Mouse (Mus musculus) forebrain, embryonic 11.5 days (tissue): ENCODE data around the gene Fbxl14. TPM values are rescaled to one million over a fixed set of nuclear protein-coding genes. Genes with fewer than 3 reads are reported as not detected.

ENCODE experiments used
- ATAC-seq: fragments of 200-750 bp; cut with Nextera tagmentation; replicated peaks from 2 replicates; pipeline ENCODE4 v1.8.0; 2017; ENCODE audit warnings: moderate TSS enrichment; ENCODE audit not compliant: low FRiP score
- DNase-seq: peaks from one replicate; pipeline ENCODE4 v3.0.0-alpha.2; 2017; ENCODE audit warnings: low spot score
- H3K27ac ChIP-seq: fragments of 300-500 bp; sonication (generic); 2 replicates; pipeline ENCODE4 v1.5.1; 2014; ENCODE audit warnings: low read depth, low read length
- H3K27me3 ChIP-seq: fragments of 300-500 bp; sonication (generic); 2 replicates; pipeline ENCODE4 v1.6.1; 2014; ENCODE audit warnings: mild to moderate bottlenecking, low read length, mixed read lengths; ENCODE audit not compliant: control insufficient read depth, insufficient read depth
- H3K36me3 ChIP-seq: fragments of 300-500 bp; sonication (generic); 2 replicates; pipeline ENCODE4 v1.6.1; 2014; ENCODE audit warnings: mild to moderate bottlenecking, low read length, moderate library complexity, mixed read lengths; ENCODE audit not compliant: control insufficient read depth, insufficient read depth
- H3K4me1 ChIP-seq: fragments of 300-500 bp; sonication (generic); replicated peaks from 2 replicates; pipeline ENCODE4 v1.6.1; 2014; ENCODE audit warnings: low read length, mixed read lengths; ENCODE audit not compliant: control insufficient read depth, insufficient read depth
- H3K4me2 ChIP-seq: fragments of 300-500 bp; sonication (generic); 2 replicates; pipeline ENCODE4 v1.6.1; 2014; ENCODE audit warnings: low read depth, mild to moderate bottlenecking, low read length, moderate library complexity, mixed read lengths; ENCODE audit not compliant: severe bottlenecking
- H3K4me3 ChIP-seq: fragments of 300-500 bp; sonication (generic); 2 replicates; pipeline ENCODE4 v1.5.1; 2014; ENCODE audit warnings: low read depth, low read length
- H3K9ac ChIP-seq: fragments of 300-500 bp; sonication (generic); 2 replicates; pipeline ENCODE4 v1.6.1; 2014; ENCODE audit warnings: low read length
- H3K9me3 ChIP-seq: fragments of 300-500 bp; sonication (generic); 2 replicates; pipeline ENCODE4 v1.6.1; 2016; ENCODE audit warnings: low read length, mixed read lengths; ENCODE audit not compliant: control insufficient read depth
- WGBS: fragments of 180-500 bp; shearing (Covaris S2); extraction: QIAGEN DNeasy Blood & Tissue Kit; methylation state at CpG from one replicate; pipeline ENCODE4 v1.1.7; 2014; 5-methylcytosine and 5-hydroxymethylcytosine counted together
- polyA plus RNA-seq: library from polyadenylated mRNA; unstranded; fragments of >200 nt; fragmentation: Nextera tagmentation; extraction: Ambion mirVana; gene quantifications from 2 replicates; pipeline ENCODE4 v1.2.1, GENCODE M21; 2014

Fbxl14 gene
- polyA plus RNA-seq, 1 experiment from 2014 or later: 5.6 TPM

DNA sequence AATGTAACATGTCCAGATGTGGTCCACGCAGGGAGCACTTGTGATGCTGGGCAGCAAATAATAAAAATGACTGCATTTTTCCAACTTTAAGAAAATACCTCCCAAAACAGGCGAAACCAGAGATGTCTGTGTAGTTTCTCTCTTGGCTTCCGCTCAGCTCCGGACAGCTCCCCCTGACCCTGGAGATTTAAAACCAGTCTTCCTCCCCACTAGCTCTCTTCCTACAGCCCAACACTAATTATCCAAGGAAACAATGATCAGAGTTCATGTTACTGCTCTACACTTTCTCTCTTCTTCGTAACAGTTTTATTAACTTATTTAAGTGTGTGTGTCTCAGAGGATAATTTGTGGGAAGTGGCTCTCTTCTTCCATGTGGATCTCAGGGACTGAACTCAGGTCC, 19.1 kb upstream of the Fbxl14 start:
- ATAC-seq: no peak
- no peaks in the 10 kb centered on the region for H3K27me3 ChIP-seq

DNA sequence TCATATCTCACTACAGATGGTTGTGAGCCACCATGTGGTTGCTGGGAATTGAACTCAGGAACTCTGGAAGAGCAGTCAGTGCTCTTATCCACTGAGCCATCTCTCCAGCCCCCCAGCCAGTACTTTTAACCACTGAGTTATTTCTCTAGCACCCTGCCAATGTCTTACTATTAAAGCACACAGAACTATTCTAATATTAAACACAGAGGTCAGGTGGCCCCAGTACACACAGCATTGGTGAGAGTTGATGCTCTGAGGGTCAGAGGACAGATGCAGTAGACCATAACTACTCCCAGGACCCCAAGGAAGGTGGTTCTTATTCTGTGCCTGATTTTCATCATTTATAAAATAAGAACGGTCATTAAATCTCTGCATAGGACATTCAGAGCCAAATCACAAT, 13.3 kb upstream of the Fbxl14 start:
- Histone ChIP-seq H3K4me1 (no peaks in the 10 kb centered on the region), H3K36me3 (no peaks in the 10 kb centered on the region), H3K9me3 (no peaks in the 10 kb centered on the region), H3K4me3 (no peak overlapping the region), H3K27ac (no peak overlapping the region), H3K4me2 (no peak overlapping the region), H3K9ac (no peak overlapping the region), H3K27me3 (no peaks in the 10 kb centered on the region)
- DNase-seq: no peak
- WGBS: 100% methylated on average over 1 of the region's 1 CpGs
- ATAC-seq: no peak

More for the DNA sequence above, 19.1 kb upstream of the Fbxl14 start:
- no peaks in the 10 kb centered on the region for H3K4me1 ChIP-seq
- H3K27ac ChIP-seq: no peak overlapping the region
- H3K36me3 ChIP-seq: no peaks in the 10 kb centered on the region
- no peaks in the 10 kb centered on the region for H3K9me3 ChIP-seq
- no peak overlapping the region for H3K9ac ChIP-seq
- whole genome bisulfite sequencing: 90% methylated on average over 5 of the region's 5 CpGs
- no peak overlapping the region for H3K4me3 ChIP-seq
- H3K4me2 ChIP-seq: no peak overlapping the region
- no peak for DNase-seq

DNA sequence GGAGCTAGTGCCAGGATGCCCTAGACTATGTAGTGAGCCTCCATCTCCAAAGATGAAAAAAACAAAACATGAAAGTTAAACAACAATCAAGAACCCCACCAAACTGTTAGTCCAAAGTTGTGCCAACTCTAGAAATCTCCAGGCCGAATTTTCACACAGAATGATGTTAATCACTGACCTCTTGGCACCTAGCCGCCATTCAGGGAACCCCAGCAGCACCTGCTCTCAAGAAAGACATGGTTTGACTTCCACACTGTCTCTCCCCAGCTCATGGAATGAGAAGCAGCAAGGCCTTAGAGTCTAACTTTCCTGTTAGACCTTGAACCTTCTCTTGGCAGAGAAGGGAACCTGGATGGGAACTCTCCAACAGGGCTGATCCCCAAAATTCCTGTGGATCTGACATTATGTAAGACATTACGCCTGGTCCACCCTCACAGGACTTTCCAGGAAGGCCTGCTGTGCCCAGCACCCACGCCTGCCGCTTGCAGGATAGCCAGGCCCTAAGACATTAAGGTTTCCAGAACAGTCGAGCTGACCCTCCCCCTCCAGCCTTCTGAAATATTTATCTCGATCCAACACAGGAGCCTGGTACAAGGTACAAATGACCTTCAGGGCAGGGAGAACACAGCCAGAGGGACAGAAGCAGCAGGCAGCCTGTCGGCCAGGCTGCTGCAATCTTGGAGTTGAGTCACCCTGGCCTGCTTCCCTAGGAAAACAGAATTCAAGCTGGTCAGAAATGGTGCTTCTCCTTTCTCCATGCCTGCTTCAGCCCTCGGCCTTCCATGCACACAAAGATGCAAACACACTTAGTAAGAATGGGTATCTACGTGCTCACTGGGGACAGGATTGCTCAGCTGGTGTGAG, 12.3 kb upstream of the Fbxl14 start:
- DNase-seq (no peak), ATAC-seq (no peak)
- H3K4me2 ChIP-seq: no peak overlapping the region
- no peak overlapping the region for H3K9ac ChIP-seq
- H3K9me3 ChIP-seq: no peaks in the 10 kb centered on the region
- no peaks in the 10 kb centered on the region for H3K27me3 ChIP-seq
- H3K27ac ChIP-seq: no peak overlapping the region
- H3K36me3 ChIP-seq: no peaks in the 10 kb centered on the region
- no peak overlapping the region for H3K4me3 ChIP-seq
- 76% methylated on average over 10 of the region's 10 CpGs for WGBS
- H3K4me1 ChIP-seq: no peaks in the 10 kb centered on the region

DNA sequence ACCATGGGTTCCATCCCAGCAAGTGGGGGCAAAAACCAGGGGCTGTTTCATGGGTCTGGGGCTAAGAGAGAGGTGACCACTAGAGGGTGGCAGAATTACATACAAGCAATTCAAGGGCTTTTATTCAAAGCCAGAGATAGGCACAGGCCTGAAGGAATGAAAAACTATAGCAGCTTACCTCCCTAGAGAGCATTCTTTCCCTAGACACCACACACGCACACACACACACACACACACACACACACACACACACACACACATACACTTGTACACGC, 11.7 kb upstream of the Fbxl14 start:
- 93% methylated on average over 2 of the region's 2 CpGs for WGBS
- no peaks in the 10 kb centered on the region for H3K36me3 ChIP-seq
- H3K9ac ChIP-seq: no peak overlapping the region
- H3K27me3 ChIP-seq: no peaks in the 10 kb centered on the region
- ATAC-seq: no peak
- H3K27ac ChIP-seq: no peak overlapping the region
- H3K4me3 ChIP-seq: no peak overlapping the region
- H3K4me1 ChIP-seq: no peaks in the 10 kb centered on the region
- H3K9me3 ChIP-seq: no peaks in the 10 kb centered on the region
- no peak for DNase-seq
- H3K4me2 ChIP-seq: no peak overlapping the region

DNA sequence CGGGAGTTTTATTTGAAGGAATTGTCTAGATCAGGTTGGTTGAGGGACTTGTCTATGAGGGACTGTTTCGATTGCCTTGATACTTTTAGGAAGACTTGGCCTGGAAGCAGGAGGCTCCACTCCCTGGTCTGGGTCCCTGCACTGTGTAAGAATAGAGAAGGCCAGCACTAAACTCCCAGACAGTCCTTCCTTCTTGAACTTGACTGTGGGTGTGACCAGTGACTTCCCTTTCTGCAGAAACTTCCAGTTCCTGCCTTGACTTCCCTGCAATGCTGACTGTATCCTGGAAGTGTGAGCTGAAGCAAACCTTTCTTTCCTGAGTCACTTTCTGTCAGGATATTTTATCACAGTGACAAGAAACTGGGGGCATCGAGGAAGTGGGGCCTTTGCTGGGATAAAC, 8.7 kb upstream of the Fbxl14 start:
- H3K36me3 ChIP-seq: no peaks in the 10 kb centered on the region
- no peaks in the 10 kb centered on the region for H3K9me3 ChIP-seq
- whole genome bisulfite sequencing: 87% methylated on average over 3 of the region's 3 CpGs
- ATAC-seq: no peak
- no peak overlapping the region for H3K4me3 ChIP-seq
- no peaks in the 10 kb centered on the region for H3K27me3 ChIP-seq
- no peak for DNase-seq
- no peak overlapping the region for H3K4me2 ChIP-seq
- no peak overlapping the region for H3K9ac ChIP-seq
- no peak overlapping the region for H3K27ac ChIP-seq
- no peaks in the 10 kb centered on the region for H3K4me1 ChIP-seq

DNA sequence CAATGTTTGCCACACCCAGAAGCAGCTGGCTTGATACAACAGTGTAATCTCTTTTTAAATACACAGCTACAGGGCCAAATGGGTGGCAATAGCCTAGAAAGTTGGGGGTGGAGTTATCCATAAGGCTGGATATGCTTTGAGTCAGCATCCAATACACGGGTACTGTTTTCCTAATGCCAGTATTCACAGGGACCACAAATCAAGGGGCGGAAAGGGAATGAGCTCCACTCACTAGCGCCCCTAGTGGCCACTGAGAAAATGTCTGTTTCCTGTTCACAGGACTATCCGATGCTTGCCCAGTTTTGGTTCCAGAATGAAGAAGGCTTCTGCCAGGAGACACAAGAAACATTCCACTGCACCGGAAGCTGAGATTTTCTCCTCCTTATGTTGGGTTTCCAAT, 7.3 kb upstream of the Fbxl14 start:
- Histone ChIP-seq H3K4me1 (no peaks in the 10 kb centered on the region), H3K4me2 (no peak overlapping the region), H3K27me3 (no peaks in the 10 kb centered on the region), H3K4me3 (no peak overlapping the region), H3K27ac (no peak overlapping the region), H3K9me3 (no peaks in the 10 kb centered on the region), H3K36me3 (no peaks in the 10 kb centered on the region), H3K9ac (no peak overlapping the region)
- 35% methylated on average over 5 of the region's 5 CpGs for WGBS
- DNase-seq (peak; percentile 81), ATAC-seq (no peak; the same call in 1 of the 2 replicates)

DNA sequence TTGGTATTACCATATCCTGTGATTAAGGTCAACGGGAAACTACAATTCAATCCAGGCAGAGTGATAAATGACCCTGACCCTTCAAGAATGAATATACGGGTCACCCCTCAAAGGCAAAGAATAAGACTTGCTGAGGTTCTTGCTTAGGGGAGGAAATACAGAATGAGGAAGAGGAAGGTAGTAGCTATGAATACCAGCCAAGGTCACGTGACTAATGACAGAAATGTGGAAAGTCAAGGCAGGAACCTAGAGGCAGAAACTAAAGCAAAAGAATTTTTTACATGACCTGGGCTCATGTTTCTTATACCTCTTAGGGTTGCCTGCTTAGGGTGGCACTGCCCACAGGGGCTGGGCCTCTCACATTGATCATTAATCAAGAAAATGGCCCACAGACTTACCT, 6.8 kb upstream of the Fbxl14 start:
- Histone ChIP-seq H3K4me2 (no peak overlapping the region), H3K9me3 (no peaks in the 10 kb centered on the region), H3K27me3 (no peaks in the 10 kb centered on the region), H3K4me1 (no peaks in the 10 kb centered on the region; the same call in 1 of the 2 replicates), H3K4me3 (no peak overlapping the region), H3K36me3 (no peaks in the 10 kb centered on the region), H3K27ac (no peak overlapping the region), H3K9ac (no peak overlapping the region)
- ATAC-seq (no peak), DNase-seq (no peak)
- WGBS: 92% methylated on average over 3 of the region's 3 CpGs

DNA sequence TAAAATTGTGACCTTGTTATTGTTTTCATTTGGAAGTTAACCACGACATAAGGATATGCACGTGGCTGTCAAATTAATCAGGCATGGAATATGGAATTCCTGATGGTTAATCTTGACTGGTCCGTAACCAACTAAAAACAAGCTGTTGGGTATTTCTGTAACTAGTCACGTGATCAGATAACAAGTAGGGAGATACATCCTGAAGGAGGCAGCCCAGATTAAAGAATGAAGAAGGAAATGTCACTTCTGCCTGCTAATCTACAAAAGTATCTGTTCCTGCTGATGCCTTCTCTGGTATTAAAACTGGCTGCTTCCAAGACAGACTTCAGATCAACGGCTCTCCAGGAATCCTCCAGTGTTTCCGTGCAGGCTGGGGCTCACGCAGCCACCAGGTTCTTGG, 6.0 kb upstream of the Fbxl14 start:
- Histone ChIP-seq H3K4me3 (no peak overlapping the region), H3K36me3 (no peaks in the 10 kb centered on the region), H3K4me2 (no peak overlapping the region), H3K27me3 (no peaks in the 10 kb centered on the region), H3K9me3 (no peaks in the 10 kb centered on the region), H3K9ac (no peak overlapping the region), H3K4me1 (peaks cover 2% of the 10 kb centered on the region; the same call in 1 of the 2 replicates), H3K27ac (no peak overlapping the region)
- no peak for DNase-seq
- 87% methylated on average over 7 of the region's 7 CpGs for WGBS
- no peak for ATAC-seq

DNA sequence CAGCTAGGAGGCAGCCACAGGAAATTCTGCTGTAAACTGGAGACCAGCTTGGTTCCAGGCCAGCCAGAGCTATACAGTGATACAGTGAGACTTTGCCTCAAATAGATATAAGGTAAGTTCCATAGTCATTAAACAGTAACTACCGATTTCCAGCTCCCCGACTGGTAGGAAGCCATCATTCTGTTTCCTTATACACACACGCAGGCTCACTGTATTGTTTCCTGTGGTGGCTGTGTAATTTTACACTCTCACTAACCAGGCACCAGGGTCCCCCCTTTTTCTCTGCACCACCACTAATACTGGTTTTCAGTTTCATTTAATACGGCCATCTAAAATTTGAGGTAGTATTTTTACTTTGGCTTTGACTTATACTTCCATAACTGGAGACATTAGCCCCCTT, 5.5 kb upstream of the Fbxl14 start:
- Histone ChIP-seq H3K4me2 (no peak overlapping the region), H3K36me3 (no peaks in the 10 kb centered on the region), H3K27me3 (no peaks in the 10 kb centered on the region), H3K4me3 (no peak overlapping the region), H3K4me1 (peaks cover 2% of the 10 kb centered on the region; the same call in 1 of the 2 replicates), H3K9me3 (no peaks in the 10 kb centered on the region), H3K27ac (no peak overlapping the region), H3K9ac (no peak overlapping the region)
- DNase-seq: no peak
- WGBS: 91% methylated on average over 4 of the region's 4 CpGs
- no peak for ATAC-seq
